Mouse (Mus musculus) intestine, postnatal 0 days (tissue): Measurements from ENCODE around the gene Psme2b. TPM values are rescaled to one million over a fixed set of nuclear protein-coding genes. Genes with fewer than 3 reads are reported as not detected.

Experiments
- ATAC-seq: fragments of 200-750 bp; cut with Nextera tagmentation; 2 replicates; pipeline ENCODE4 v1.8.0; 2017; ENCODE audit warnings: mild to moderate bottlenecking, moderate TSS enrichment, moderate library complexity
- H3K27ac ChIP-seq: fragments of 300-500 bp; sonication (generic); 2 replicates; pipeline ENCODE4 v1.5.1; 2014; ENCODE audit warnings: mild to moderate bottlenecking, low read depth, low read length, moderate library complexity
- H3K27me3 ChIP-seq: fragments of 300-500 bp; sonication (generic); replicated peaks from 2 replicates; pipeline ENCODE4 v1.6.1; 2014; ENCODE audit warnings: low read length, mixed read lengths; ENCODE audit not compliant: control insufficient read depth, insufficient read depth
- H3K36me3 ChIP-seq: fragments of 300-500 bp; sonication (generic); 2 replicates; pipeline ENCODE4 v1.6.1; 2014; ENCODE audit warnings: mild to moderate bottlenecking, moderate library complexity; ENCODE audit not compliant: control insufficient read depth, insufficient read depth
- H3K4me1 ChIP-seq: fragments of 300-500 bp; sonication (generic); replicated peaks from 2 replicates; pipeline ENCODE4 v1.6.1; 2014; ENCODE audit warnings: antibody characterized with exemption, low read length, mixed read lengths; ENCODE audit not compliant: control insufficient read depth, insufficient read depth
- H3K4me2 ChIP-seq: fragments of 300-500 bp; sonication (generic); replicated peaks from 2 replicates; pipeline ENCODE4 v1.6.1; 2014; ENCODE audit warnings: low read depth, mild to moderate bottlenecking, moderate library complexity
- H3K4me3 ChIP-seq: fragments of 300-500 bp; sonication (generic); 2 replicates; pipeline ENCODE4 v1.5.1; 2014; ENCODE audit warnings: low read depth, low read length
- H3K9ac ChIP-seq: fragments of 300-500 bp; sonication (generic); 2 replicates; pipeline ENCODE4 v1.6.1; 2014; ENCODE audit warnings: mild to moderate bottlenecking, low read depth, low read length
- H3K9me3 ChIP-seq: fragments of 300-500 bp; sonication (generic); 2 replicates; pipeline ENCODE4 v1.6.1; 2016; ENCODE audit warnings: mixed run types; ENCODE audit not compliant: control insufficient read depth
- CTCF ChIP-seq: sonication (generic); IDR thresholded peaks from 2 replicates; pipeline ENCODE4 v1.5.1; 2016; ENCODE audit warnings: low read depth, mild to moderate bottlenecking, control low read depth, antibody characterized with exemption, moderate library complexity
- WGBS: fragments of 180-500 bp; shearing (Covaris S2); extraction: QIAGEN DNeasy Blood & Tissue Kit; methylation state at CpG from one replicate; pipeline ENCODE4 v1.1.7; 2014; 5-methylcytosine and 5-hydroxymethylcytosine counted together
- polyA plus RNA-seq: library from polyadenylated mRNA; unstranded; fragments of >200 nt; fragmentation: Nextera tagmentation; extraction: Ambion mirVana; gene quantifications from 2 replicates; pipeline ENCODE4 v1.2.1, GENCODE M21; 2015

Psme2b gene
- polyA plus RNA-seq, 1 experiment from 2014 or later, result 9.5 TPM

GRCm38 (mm10) chr11:48898812-48899431 lies 47.1 kb downstream of the Psme2b start:
- Histone ChIP-seq H3K4me1 (no peaks in the 10 kb centered on the region), H3K9me3 (no peaks in the 10 kb centered on the region)
- WGBS, result 41% methylated on average over 2 of the region's 2 CpGs

More at GRCm38 (mm10) chr11:48898812-48899431, 47.1 kb downstream of the Psme2b start:
- Histone ChIP-seq H3K36me3 (no peaks in the 10 kb centered on the region), H3K9ac (no peak overlapping the region), H3K4me3 (no peak overlapping the region), H3K27ac (no peak overlapping the region), H3K4me2 (no peak overlapping the region), H3K27me3 (no peaks in the 10 kb centered on the region)
- no peak for TF ChIP-seq CTCF
- ATAC-seq, result no peak

Other genes with a start within 250 kb of the Psme2b start
- gene Rack1, start 145.9 kb downstream of the Psme2b start, polyA plus RNA-seq, result 435 and 447 TPM in 2 replicates
- 4.0 and 4.2 TPM in 2 replicates for gene Trim41, start 128.8 kb downstream of the Psme2b start, polyA plus RNA-seq
- gene Trim7, start 120.0 kb downstream of the Psme2b start, polyA plus RNA-seq, result 0.38 and 0.56 TPM in 2 replicates
- gene Gm12184, start 119.5 kb downstream of the Psme2b start, polyA plus RNA-seq, result 5.0 and 5.3 TPM in 2 replicates
- gene Irgm1, start 74.5 kb downstream of the Psme2b start, polyA plus RNA-seq, result 14.5 and 15.0 TPM in 2 replicates
- gene Gm5431, start 44.0 kb downstream of the Psme2b start, polyA plus RNA-seq, result 2.7 and 3.1 TPM in 2 replicates
- 0.30 and 0.33 TPM in 2 replicates for gene Olfr56, start 32.7 kb upstream of the Psme2b start, polyA plus RNA-seq
- 0.43 and 0.48 TPM in 2 replicates for gene 9930111J21Rik1, start 33.2 kb upstream of the Psme2b start, polyA plus RNA-seq
- 0.04 TPM in 1 of 2 replicates, not detected in the other for gene Gm12185, start 46.0 kb upstream of the Psme2b start, polyA plus RNA-seq
- gene Tgtp1, start 48.0 kb upstream of the Psme2b start, polyA plus RNA-seq, result 5.2 and 5.4 TPM in 2 replicates
- 0.48 and 0.61 TPM in 2 replicates for gene 9930111J21Rik2, start 105.1 kb upstream of the Psme2b start, polyA plus RNA-seq
- 2.7 and 2.8 TPM in 2 replicates for gene Tgtp2, start 118.0 kb upstream of the Psme2b start, polyA plus RNA-seq
- gene Ifi47, start 130.4 kb upstream of the Psme2b start, polyA plus RNA-seq, result 29.2 and 29.5 TPM in 2 replicates
- 0.04 TPM in 1 of 2 replicates, not detected in the other for gene Olfr1396, start 168.7 kb upstream of the Psme2b start, polyA plus RNA-seq
- not detected in 2 replicates for gene Olfr1395, start 196.1 kb upstream of the Psme2b start, polyA plus RNA-seq
- gene Olfr1394, start 208.2 kb upstream of the Psme2b start, polyA plus RNA-seq, result not detected in 2 replicates
- gene Btnl9, start 241.0 kb upstream of the Psme2b start, polyA plus RNA-seq, result 0.75 and 0.86 TPM in 2 replicates